Mouse (Mus musculus) cerebellum, adult 2 months (tissue): Measurements from ENCODE around the gene Ccdc144b. TPM values are rescaled to one million over a fixed set of nuclear protein-coding genes. Genes with fewer than 3 reads are reported as not detected.

ENCODE experiments used
- DNase-seq, 2 experiments: peaks; one replicate each; pipeline ENCODE4 v3.0.0; 2021
- H3K27ac ChIP-seq: fragments of 200-500 bp; 2 replicates; pipeline ENCODE4 v1.5.1; 2012; ENCODE audit warnings: low read length, control low read depth, inconsistent platforms; ENCODE audit not compliant: insufficient read depth
- H3K27me3 ChIP-seq: fragments of 200-500 bp; 2 replicates; pipeline ENCODE4 v1.6.1; 2012; ENCODE audit warnings: inconsistent platforms, mild to moderate bottlenecking, low read length, moderate library complexity; ENCODE audit not compliant: control insufficient read depth, insufficient read depth
- H3K4me1 ChIP-seq: fragments of 200-500 bp; 2 replicates; pipeline ENCODE4 v1.6.1; 2011; ENCODE audit warnings: low read length; ENCODE audit not compliant: control insufficient read depth, insufficient read depth
- H3K4me3 ChIP-seq: fragments of 200-500 bp; replicated peaks from 2 replicates; pipeline ENCODE3; 2011; ENCODE audit warnings: mild to moderate bottlenecking, low read depth, low read length, control low read depth; ENCODE audit not compliant: insufficient read depth
- CTCF ChIP-seq: fragments of 200-500 bp; IDR thresholded peaks from 2 replicates; pipeline ENCODE4 v1.5.1; 2011; ENCODE audit warnings: low read depth, mild to moderate bottlenecking, control low read depth, low read length, moderate library complexity, borderline replicate concordance; ENCODE audit not compliant: insufficient read depth
- POLR2A ChIP-seq: fragments of 200-500 bp; IDR thresholded peaks from 2 replicates; pipeline ENCODE4 v1.6.1; 2011; ENCODE audit warnings: low read length, control low read depth, borderline replicate concordance; ENCODE audit not compliant: insufficient read depth
- WGBS: fragments of 180-500 bp; shearing (Covaris S2); methylation state at CpG from one replicate; pipeline ENCODE4 v1.1.7; 2018; 5-methylcytosine and 5-hydroxymethylcytosine counted together
- polyA plus RNA-seq: library from polyadenylated mRNA; depleted of rRNA; stranded (reverse); fragments of >200 nt; gene quantifications from 2 replicates; pipeline ENCODE4 v1.2.3, GENCODE M21; 2012

Gene Ccdc144b
- polyA plus RNA-seq, 1 experiment, result not detected

GRCm38 (mm10) chr3:36011239-36011638, 42.1 kb downstream of the Ccdc144b start:
- Histone ChIP-seq H3K27me3 (no peaks in the 10 kb centered on the region), H3K4me3 (no peak overlapping the region), H3K4me1 (no peaks in the 10 kb centered on the region), H3K27ac (no peak overlapping the region)
- no peak for DNase-seq
- 56% methylated on average over 3 of the region's 3 CpGs for WGBS
- TF ChIP-seq POLR2A, result no peak
- no peak for TF ChIP-seq CTCF

DNA sequence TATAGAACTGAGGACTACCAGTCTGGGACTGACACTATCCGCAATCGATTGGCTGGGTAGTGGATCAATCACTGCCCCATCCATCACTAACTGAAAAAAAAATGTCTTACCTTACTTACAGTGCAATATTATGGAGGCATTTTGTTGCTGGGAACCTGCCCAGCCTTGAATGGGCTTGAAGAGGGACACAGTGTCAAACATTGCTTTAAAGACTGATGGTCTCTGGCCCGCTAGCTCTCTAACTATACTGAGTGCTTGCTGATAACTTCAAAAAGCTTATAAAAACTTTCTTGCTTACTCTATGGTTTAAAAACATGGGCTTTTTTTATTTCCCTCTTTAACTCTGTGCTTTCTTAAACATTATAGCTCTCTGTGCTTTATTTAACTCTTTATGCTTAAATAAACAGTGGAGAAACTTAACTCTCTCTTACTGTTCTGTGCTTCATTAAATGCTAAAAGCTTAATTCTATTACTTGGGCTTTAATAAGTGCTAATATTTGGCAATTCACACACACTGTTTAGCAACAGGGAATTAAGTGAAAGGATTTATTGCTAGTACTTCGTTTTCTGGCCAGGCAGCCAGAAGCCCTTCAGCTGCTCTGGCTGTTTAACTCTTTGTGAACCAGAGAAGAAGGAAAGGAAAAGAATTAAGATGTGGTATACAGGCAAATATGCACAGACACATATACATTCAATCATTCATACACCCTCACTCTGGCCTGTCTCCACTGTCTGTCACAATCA, 44.8 kb downstream of the Ccdc144b start:
- 71% methylated on average over 4 of the region's 4 CpGs for WGBS
- no peaks in the 10 kb centered on the region for H3K4me1 ChIP-seq
- H3K27ac ChIP-seq, result no peak overlapping the region
- no peak overlapping the region for H3K4me3 ChIP-seq
- H3K27me3 ChIP-seq, result no peaks in the 10 kb centered on the region
- TF ChIP-seq POLR2A (no peak), CTCF (no peak)
- no peak for DNase-seq

DNA sequence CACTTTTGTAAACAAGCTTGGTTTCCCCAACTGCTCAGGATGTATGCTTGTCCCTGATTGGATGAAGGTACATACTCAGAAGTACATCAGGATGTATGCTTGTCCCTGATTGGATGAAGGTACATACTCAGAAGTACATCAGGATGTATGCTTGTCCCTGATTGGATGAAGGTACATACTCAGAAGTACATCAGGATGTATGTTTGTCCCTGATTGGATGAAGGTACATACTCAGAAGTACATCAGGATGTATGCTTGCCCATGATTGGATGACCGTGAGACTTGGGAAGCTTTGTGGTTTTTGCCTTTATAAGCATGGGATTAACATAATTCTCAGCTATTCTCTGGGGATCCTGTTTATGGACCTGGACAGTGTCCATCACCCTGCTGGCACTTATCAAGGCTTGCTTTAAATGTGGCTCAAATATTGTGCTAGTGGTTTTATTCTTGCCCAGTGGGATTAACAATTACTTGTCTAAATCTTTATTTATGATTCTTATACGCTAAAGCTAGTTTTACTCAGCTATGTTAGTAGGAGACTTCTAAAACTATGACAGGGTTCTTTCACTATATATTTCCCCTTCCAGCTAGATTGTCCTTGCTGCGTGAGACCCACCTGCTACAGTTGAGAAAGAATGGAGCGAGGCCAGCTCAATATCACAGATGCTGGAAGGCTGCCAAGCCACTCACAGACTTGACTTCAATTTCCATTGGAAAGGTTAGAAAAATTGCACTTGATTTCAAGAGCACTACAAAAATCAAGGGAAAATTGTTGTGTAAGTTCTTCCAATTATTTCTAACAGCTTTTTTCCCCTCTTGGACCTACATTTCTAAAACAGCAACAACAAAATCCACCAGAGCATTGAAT, 49.1 kb downstream of the Ccdc144b start:
- Histone ChIP-seq H3K4me3 (no peak overlapping the region), H3K27me3 (no peaks in the 10 kb centered on the region), H3K27ac (no peak overlapping the region), H3K4me1 (no peaks in the 10 kb centered on the region; the same call in 1 of the 2 replicates)
- 19% methylated on average over 4 of the region's 4 CpGs for WGBS
- TF ChIP-seq CTCF, result no peak
- no peak for TF ChIP-seq POLR2A
- peak; percentile 28 to 66 for DNase-seq

DNA sequence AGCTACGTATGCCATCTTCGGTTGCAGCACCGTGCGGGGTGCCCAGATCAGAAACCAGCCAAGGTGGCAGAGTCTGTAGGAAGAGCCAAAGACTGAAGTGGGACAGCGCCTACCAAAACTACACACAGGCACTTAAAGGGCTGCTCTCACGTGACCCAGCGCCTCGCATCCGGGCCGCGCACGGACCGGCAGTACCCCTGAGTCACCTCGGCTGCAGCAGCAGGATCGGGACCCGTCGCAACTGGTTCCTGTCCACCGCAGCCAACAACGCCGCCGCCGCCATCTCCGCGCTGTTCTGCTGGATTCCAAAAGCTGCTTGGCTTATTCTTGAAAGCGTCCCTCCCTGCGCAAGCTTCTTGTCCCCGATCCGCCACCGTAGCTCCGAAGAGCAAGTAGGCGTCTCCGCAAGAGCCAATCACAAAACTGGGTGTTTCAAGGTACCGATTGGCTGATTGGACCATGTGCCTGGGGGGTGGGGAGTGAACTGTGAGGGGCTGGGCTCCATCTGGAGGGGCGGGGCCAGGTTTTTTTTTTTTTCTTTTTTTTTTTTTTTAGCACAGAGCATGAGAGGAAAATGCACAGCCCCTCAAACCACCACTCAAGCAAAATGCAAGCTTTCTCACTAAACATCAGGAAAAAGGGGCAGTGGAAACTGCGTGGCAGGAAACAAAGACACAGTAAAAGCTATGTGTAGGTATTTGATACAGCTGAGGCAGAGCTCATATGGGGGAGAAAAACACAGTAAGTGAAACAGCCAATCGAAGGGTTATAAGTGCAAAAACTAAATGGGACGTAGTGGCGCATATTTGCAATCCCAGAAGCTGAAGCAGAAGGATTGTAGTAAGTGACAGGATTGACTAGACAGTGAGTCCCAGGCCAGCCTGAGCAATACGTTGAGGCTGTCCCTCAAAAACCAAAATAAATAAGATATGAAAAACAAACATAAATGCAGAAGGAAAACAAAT, 52.8 kb downstream of the Ccdc144b start, which contains the start of gene Mccc1:
Mccc1 (minus strand) TSS at position 404 of the 965 bp plus-strand sequence.
- WGBS, result 2% methylated on average over 39 of the region's 39 CpGs

GRCm38 (mm10) chr3:35994552-35995531, 58.5 kb downstream of the Ccdc144b start:
- Histone ChIP-seq H3K27me3 (no peaks in the 10 kb centered on the region), H3K4me3 (no peak overlapping the region), H3K4me1 (peaks cover 4% of the 10 kb centered on the region; the same call in 1 of the 2 replicates), H3K27ac (no peak overlapping the region)
- TF ChIP-seq CTCF, result no peak
- no peak for TF ChIP-seq POLR2A
- DNase-seq, result no peak
- 72% methylated on average over 11 of the region's 11 CpGs for WGBS

More for the DNA sequence above, 52.8 kb downstream of the Ccdc144b start, which contains the start of gene Mccc1:
- Histone ChIP-seq H3K4me3 (peak within 1 kb of the TSS; percentile 84), H3K27me3 (no peaks in the 10 kb centered on the region), H3K4me1 (peaks cover 4% of the 10 kb centered on the region; the same call in 1 of the 2 replicates), H3K27ac (peak within 1 kb of the TSS; percentile 92)
- TF ChIP-seq CTCF (no peak), POLR2A (peak; percentile 46; the same call in 1 of the 2 replicates)
- DNase-seq, result peak; percentile 98

DNA sequence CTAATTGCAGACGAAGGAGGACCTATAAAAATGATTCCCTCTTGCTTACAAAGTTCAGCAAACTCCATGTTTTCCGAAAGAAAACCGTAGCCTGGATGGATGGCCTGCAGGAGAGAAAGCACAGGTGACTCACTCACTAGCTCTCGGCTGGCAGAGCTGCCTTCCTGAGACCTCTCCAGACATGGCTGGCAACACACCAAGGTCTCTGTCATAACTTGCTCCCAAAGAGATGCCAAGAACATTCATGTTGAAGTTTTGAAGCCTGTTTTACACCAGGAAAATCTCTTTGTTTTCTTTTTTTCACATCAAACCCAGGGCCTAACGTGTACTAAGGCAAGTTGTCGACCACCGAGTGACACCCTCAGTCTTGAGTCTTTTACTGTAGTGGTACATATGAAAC, 62.6 kb downstream of the Ccdc144b start:
- TF ChIP-seq POLR2A (no peak), CTCF (no peak)
- no peak for DNase-seq
- no peaks in the 10 kb centered on the region for H3K4me1 ChIP-seq
- no peak overlapping the region for H3K27ac ChIP-seq
- H3K4me3 ChIP-seq, result no peak overlapping the region
- no peaks in the 10 kb centered on the region for H3K27me3 ChIP-seq
- WGBS, result 71% methylated on average over 7 of the region's 7 CpGs
